Mouse (Mus musculus): ENCODE data around the gene Nr4a1. TPM values are rescaled to one million over a fixed set of nuclear protein-coding genes. Genes with fewer than 3 reads are reported as not detected.

Nr4a1 gene
- total and polyA plus RNA-seq, 3 experiments = 0.60 to 1.6 (median 0.89) TPM

- dilution Hi-C loops (cut with MboI; ENCODE audit: extremely low pct_ligation_motif_present, extremely low pct_unique_long_range_greater_than_20kb, low sequenced_read_pairs) (no loop called here), in situ Hi-C loops (cut with MboI; ENCODE audit: low pct_ligation_motif_present, low pct_unique_long_range_greater_than_20kb, low sequenced_read_pairs) (no loop called here)
Measured at GRCm38 (mm10) chr15:101306459-101306858, 52.4 kb downstream of the Nr4a1 start.

DNA sequence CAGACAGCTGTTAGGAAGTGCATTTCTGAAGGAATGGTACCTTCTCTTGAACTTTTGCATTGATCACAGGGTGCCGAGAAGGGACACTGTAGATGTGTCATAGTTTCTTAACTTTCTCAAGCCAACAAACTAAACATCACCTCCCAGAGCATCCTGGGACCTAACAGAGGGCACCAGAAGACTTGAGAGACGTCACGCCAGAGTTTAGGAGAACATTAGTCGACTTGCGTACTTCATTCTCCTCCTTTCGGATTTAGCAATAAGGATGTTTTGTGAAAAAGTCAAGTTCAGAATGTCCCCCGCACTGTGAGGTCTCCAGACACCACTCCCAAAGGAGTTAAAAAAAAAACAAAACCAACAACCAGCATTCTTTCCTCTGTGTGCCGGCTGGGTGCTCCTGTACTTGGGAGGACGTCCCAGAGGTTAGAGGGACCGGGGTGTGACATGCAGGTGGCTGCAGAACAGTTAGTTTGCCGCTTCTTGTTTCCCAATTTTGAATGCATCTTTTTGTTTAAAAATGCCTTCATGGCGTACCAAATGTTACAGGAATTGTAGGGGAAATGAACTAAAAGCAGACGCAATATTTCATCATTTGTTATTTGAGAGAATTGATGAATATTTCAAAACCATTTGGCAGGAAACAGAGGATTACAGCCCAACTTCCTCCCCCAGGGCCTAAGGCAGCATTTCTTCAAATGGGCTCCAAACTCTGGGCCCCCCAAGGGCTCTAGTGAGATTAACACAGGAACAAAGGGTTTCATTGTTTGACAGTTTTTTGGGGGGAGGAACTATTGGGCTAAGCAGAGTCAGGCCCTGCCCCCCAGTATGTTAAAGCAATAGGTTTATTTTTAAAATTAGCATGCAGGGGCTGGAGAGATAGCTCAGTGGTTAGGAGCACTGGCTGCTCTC is 54.6 kb downstream of the Nr4a1 start:
- Histone ChIP-seq H3K9me3 (replicated peaks; ENCODE audit: low read length) (peaks cover 2% of the 10 kb centered on the region), H3K79me2 (replicated peaks; ENCODE audit: control insufficient read depth, extremely low read depth, insufficient read depth, poor library complexity, severe bottlenecking) (no peaks in the 10 kb centered on the region), H3K4me1 (ENCODE audit: control insufficient read depth in 1 of 2, insufficient read depth in 2 of 2) (no peaks in the 10 kb centered on the region), H3K27me3 (replicated peaks) (peaks cover 37% of the 10 kb centered on the region), H3K36me3 (replicated peaks in 1 of 2; ENCODE audit: control insufficient read depth in 1 of 2, insufficient read depth in 1 of 2, low read length in 1 of 2) (no peaks in the 10 kb centered on the region), H3K4me3 (replicated peaks in 1 of 3; ENCODE audit: low read depth in 2 of 3, low read length in 2 of 3, poor library complexity in 1 of 3) (no peak overlapping the region), H3K27ac (ENCODE audit: insufficient read depth, low read depth) (no peak overlapping the region), H3K9ac (ENCODE audit: insufficient read depth, low read depth) (no peak overlapping the region), H3K4me2 (ENCODE audit: insufficient read depth, low read depth, poor library complexity, severe bottlenecking) (no peak overlapping the region)
- in situ Hi-C loops (cut with MboI; ENCODE audit: low pct_ligation_motif_present, low pct_unique_long_range_greater_than_20kb, low sequenced_read_pairs) (no loop called here), dilution Hi-C loops (cut with MboI; ENCODE audit: extremely low pct_ligation_motif_present, extremely low pct_unique_long_range_greater_than_20kb, low sequenced_read_pairs) (no loop called here)
- no peak for DNase-seq (ENCODE audit: extremely low read depth)
- TF ChIP-seq HCFC1 (IDR thresholded peaks at IDR 0.05; ENCODE audit: low read depth, low read length) (no peak), JUN (IDR thresholded peaks at IDR 0.05; ENCODE audit: insufficient read depth, low read depth, low read length) (no peak), NELFE (IDR thresholded peaks at IDR 0.05; ENCODE audit: low read depth, low read length) (no peak), MAZ (IDR thresholded peaks at IDR 0.05; ENCODE audit: low read depth, low read length) (no peak), TCF12 (IDR thresholded peaks at IDR 0.05; ENCODE audit: low read depth, low read length) (no peak)

More at GRCm38 (mm10) chr15:101306459-101306858, 52.4 kb downstream of the Nr4a1 start:
- no peak overlapping the region for H3K4me3 ChIP-seq (replicated peaks in 1 of 3; ENCODE audit: low read depth in 2 of 3, low read length in 2 of 3, poor library complexity in 1 of 3)
- H3K79me2 ChIP-seq (replicated peaks; ENCODE audit: control insufficient read depth, extremely low read depth, insufficient read depth, poor library complexity, severe bottlenecking) = no peaks in the 10 kb centered on the region
- peaks cover 22% of the 10 kb centered on the region for H3K27me3 ChIP-seq (replicated peaks)
- H3K27ac ChIP-seq (ENCODE audit: insufficient read depth, low read depth) = no peak overlapping the region
- H3K36me3 ChIP-seq (replicated peaks in 1 of 2; ENCODE audit: control insufficient read depth in 1 of 2, insufficient read depth in 1 of 2, low read length in 1 of 2) = no peaks in the 10 kb centered on the region
- TF ChIP-seq PAX5 (IDR thresholded peaks at IDR 0.05; ENCODE audit: low read length) = no peak
- no peak for TF ChIP-seq E2F4 (IDR thresholded peaks at IDR 0.05; ENCODE audit: insufficient replicate concordance, low read depth, low read length)
- no peak for TF ChIP-seq ZMIZ1 (IDR thresholded peaks at IDR 0.05; ENCODE audit: low read depth, low read length)
- no peak for TF ChIP-seq POLR2AphosphoS2 (IDR thresholded peaks at IDR 0.05; ENCODE audit: low read depth, low read length)
- TF ChIP-seq ZC3H11A (IDR thresholded peaks at IDR 0.05; ENCODE audit: low read depth, low read length) = no peak
- no peak for TF ChIP-seq ZNF384 (IDR thresholded peaks at IDR 0.05; ENCODE audit: low read depth, low read length)
- TF ChIP-seq TCF12 (IDR thresholded peaks at IDR 0.05; ENCODE audit: low read depth, low read length) = no peak
- TF ChIP-seq USF1 (IDR thresholded peaks at IDR 0.05; ENCODE audit: low read depth, low read length) = no peak
- no peak for TF ChIP-seq MYC (IDR thresholded peaks at IDR 0.05; ENCODE audit: low read depth, low read length)
- TF ChIP-seq CTCF (conservative IDR thresholded peaks at IDR 0.05 in 1 of 2, IDR thresholded peaks at IDR 0.05 in 1 of 2; ENCODE audit: low read depth in 2 of 2, low read length in 2 of 2) = no peak
- TF ChIP-seq USF2 (conservative IDR thresholded peaks at IDR 0.05; ENCODE audit: low read depth, low read length) = no peak
- TF ChIP-seq RCOR1 (conservative IDR thresholded peaks at IDR 0.05; ENCODE audit: low read depth, low read length) = no peak
- no peak for TF ChIP-seq IRF4 (IDR thresholded peaks at IDR 0.05; ENCODE audit: low read depth, low read length)
- no peak for TF ChIP-seq JUND (conservative IDR thresholded peaks at IDR 0.05; ENCODE audit: low read depth, low read length)
- TF ChIP-seq SIN3A (IDR thresholded peaks at IDR 0.05; ENCODE audit: low read length) = no peak
- no peak for TF ChIP-seq SMC3 (IDR thresholded peaks at IDR 0.05; ENCODE audit: low read depth, low read length)
- TF ChIP-seq CHD1 (IDR thresholded peaks at IDR 0.05; ENCODE audit: low read depth, low read length) = no peak
- no peak for TF ChIP-seq NELFE (IDR thresholded peaks at IDR 0.05; ENCODE audit: low read depth, low read length)
- no peak for TF ChIP-seq POLR2A (IDR thresholded peaks at IDR 0.05; ENCODE audit: low read depth, low read length)
- TF ChIP-seq MEF2A (IDR thresholded peaks at IDR 0.05; ENCODE audit: borderline replicate concordance, low read depth, low read length) = no peak
- H3K9me3 ChIP-seq (replicated peaks; ENCODE audit: low read length) = peaks cover 8% of the 10 kb centered on the region
- H3K9ac ChIP-seq (ENCODE audit: insufficient read depth, low read depth) = no peak overlapping the region
- DNase-seq (ENCODE audit: extremely low read depth) = no peak
- no peaks in the 10 kb centered on the region for H3K4me1 ChIP-seq (ENCODE audit: control insufficient read depth in 1 of 2, insufficient read depth in 2 of 2)
- H3K4me2 ChIP-seq (ENCODE audit: insufficient read depth, low read depth, poor library complexity, severe bottlenecking) = no peak overlapping the region

All from CH12.LX (cell line).